ENCODE assay signal across 14 mouse cellular contexts in genomic region chr1:172019339-172019738, GRCm38 (mm10). TPM values are rescaled to one million over a fixed set of nuclear protein-coding genes. Genes with fewer than 3 reads are reported as not detected.
DNase-seq lines count a peak whose midpoint lies in the region; ATAC-seq and TF ChIP-seq lines count a peak whose summit lies in the region.
"Had no signal": no experiment of that assay in that cellular context is flagged by ENCODE, and none has a peak within 500 bp of the region (broad histone marks: within the 10 kb centered on the region; RNA-seq: fewer than 3 reads in every experiment).

No protein-coding gene starts in this region.

- ATAC-seq in hindbrain, embryonic 11.5 days (ENCODE audit: low FRiP score): no peak
- ATAC-seq in hindbrain, postnatal 0 days: no peak
- ATAC-seq in midbrain, embryonic 13.5 days: no peak

- H3K9me3 ChIP-seq in hindbrain, embryonic 11.5 days (ENCODE audit: control insufficient read depth, low read length): no peaks in the 10 kb centered on the region
- no peaks in the 10 kb centered on the region for H3K9me3 ChIP-seq in hindbrain, postnatal 0 days (ENCODE audit: low read length)
- no peaks in the 10 kb centered on the region for H3K9me3 ChIP-seq in midbrain, embryonic 13.5 days
- H3K9me3 ChIP-seq: heart, embryonic 15.5 days had no signal

- no peaks in the 10 kb centered on the region for H3K36me3 ChIP-seq in hindbrain, embryonic 11.5 days (ENCODE audit: control insufficient read depth, insufficient read depth, low read length)
- H3K36me3 ChIP-seq in hindbrain, postnatal 0 days (ENCODE audit: insufficient read depth, low read length): no peaks in the 10 kb centered on the region
- peaks cover 9% of the 10 kb centered on the region for H3K36me3 ChIP-seq in midbrain, embryonic 13.5 days
- H3K36me3 ChIP-seq: heart, embryonic 15.5 days had no signal

- no peak overlapping the region for H3K4me3 ChIP-seq in hindbrain, embryonic 11.5 days (ENCODE audit: low read depth, low read length)
- no peak overlapping the region for H3K4me3 ChIP-seq in hindbrain, postnatal 0 days (ENCODE audit: low read length)
- H3K4me3 ChIP-seq in midbrain, embryonic 13.5 days (replicated peaks): no peak overlapping the region
- H3K4me3 ChIP-seq: heart, embryonic 15.5 days; left cerebral cortex, adult 2 months had no signal

- DNase-seq in hindbrain, embryonic 11.5 days (ENCODE audit: low spot score): no peak
- no peak for DNase-seq in hindbrain, postnatal 0 days (ENCODE audit: low spot score)
- DNase-seq in urinary bladder, postnatal 14 days (ENCODE audit: low spot score): peak; percentile 63
- DNase-seq in urinary bladder, adult 2 months (ENCODE audit: low spot score): no peak
- no peak for DNase-seq in cerebellum, adult 11 months
- no peak for DNase-seq in spleen, adult 12 weeks (ENCODE audit: low spot score)
- no peak for DNase-seq in layer of hippocampus, postnatal 25 days (ENCODE audit: extremely low spot score in 1 of 2, low spot score in 1 of 2)
- DNase-seq: adrenal gland, postnatal 14 days; cerebellum, adult 18-20 months; kidney, adult 2 months had no signal

- TF ChIP-seq CTCF in hindbrain, postnatal 0 days (IDR thresholded peaks at IDR 0.05; ENCODE audit: low read depth): no peak

- H3K27me3 ChIP-seq in hindbrain, embryonic 11.5 days (ENCODE audit: control insufficient read depth, insufficient read depth, low read length): no peaks in the 10 kb centered on the region
- H3K27me3 ChIP-seq in hindbrain, postnatal 0 days (ENCODE audit: insufficient read depth, low read length): no peaks in the 10 kb centered on the region
- H3K27me3 ChIP-seq in midbrain, embryonic 13.5 days: no peaks in the 10 kb centered on the region
- H3K27me3 ChIP-seq: heart, embryonic 15.5 days had no signal

- H3K9ac ChIP-seq in hindbrain, embryonic 11.5 days (ENCODE audit: low read depth, low read length): no peak overlapping the region
- H3K9ac ChIP-seq in hindbrain, postnatal 0 days (replicated peaks; ENCODE audit: low read length): no peak overlapping the region
- H3K9ac ChIP-seq in midbrain, embryonic 13.5 days (replicated peaks): peak overlapping the region; percentile 37; the same call in 1 of the 2 replicates
- H3K9ac ChIP-seq: heart, embryonic 15.5 days had no signal

- H3K27ac ChIP-seq in hindbrain, embryonic 11.5 days (ENCODE audit: low read depth, low read length): peak overlapping the region; percentile 95; the same call in 1 of the 2 replicates
- H3K27ac ChIP-seq in hindbrain, postnatal 0 days: no peak overlapping the region
- peak overlapping the region; percentile 96 for H3K27ac ChIP-seq in midbrain, embryonic 13.5 days
- H3K27ac ChIP-seq: heart, embryonic 15.5 days; left cerebral cortex, adult 2 months had no signal

- WGBS in hindbrain, embryonic 11.5 days: 93% methylated on average over 4 of the region's 4 CpGs
- 88% methylated on average over 4 of the region's 4 CpGs for whole genome bisulfite sequencing in hindbrain, postnatal 0 days
- WGBS in midbrain, embryonic 13.5 days: 92% methylated on average over 4 of the region's 4 CpGs

- peaks cover 58% of the 10 kb centered on the region for H3K4me1 ChIP-seq in hindbrain, embryonic 11.5 days (replicated peaks; ENCODE audit: control insufficient read depth, insufficient read depth, low read length)
- H3K4me1 ChIP-seq in hindbrain, postnatal 0 days (ENCODE audit: insufficient read depth, low read length): peaks cover 51% of the 10 kb centered on the region
- peaks cover 97% of the 10 kb centered on the region for H3K4me1 ChIP-seq in midbrain, embryonic 13.5 days (replicated peaks)

- no peak overlapping the region for H3K4me2 ChIP-seq in hindbrain, embryonic 11.5 days (replicated peaks; ENCODE audit: low read depth, low read length)
- H3K4me2 ChIP-seq in hindbrain, postnatal 0 days (ENCODE audit: low read depth, low read length): no peak overlapping the region
- peak overlapping the region; percentile 24; the same call in 1 of the 2 replicates for H3K4me2 ChIP-seq in midbrain, embryonic 13.5 days (replicated peaks)
- H3K4me2 ChIP-seq: heart, embryonic 15.5 days had no signal

RNA-seq across cellular contexts. Expression of gene Vangl2, which starts 8.9 kb away (rescaled TPM):
- polyA plus RNA-seq in hindbrain, embryonic 11.5 days (2014; fragmentation: Nextera tagmentation; extraction: Ambion mirVana): 60.3 and 61.6 TPM in 2 replicates
- 86.6 and 117 TPM in 2 replicates for total RNA-seq in hindbrain, postnatal 0 days (2014; rRNA removed)
- 33.0 and 36.5 TPM in 2 replicates for polyA plus RNA-seq in hindbrain, postnatal 0 days (2015; fragmentation: Nextera tagmentation; extraction: Ambion mirVana)
- 3.7 and 6.4 TPM in 2 replicates for polyA plus RNA-seq in urinary bladder, adult 2 months (2012; rRNA removed)
- polyA plus RNA-seq in midbrain, embryonic 13.5 days (2015; fragmentation: Nextera tagmentation; extraction: Ambion mirVana): 57.1 and 60.0 TPM in 2 replicates
- 10 to 100 TPM; 15.9 to 18.3 TPM for total RNA-seq in layer of hippocampus, postnatal 25 days (2021)

RNA-seq across cellular contexts. Expression of gene Nhlh1, which starts 38.0 kb away (rescaled TPM):
- 20.5 and 22.3 TPM in 2 replicates for polyA plus RNA-seq in hindbrain, embryonic 11.5 days (2014; fragmentation: Nextera tagmentation; extraction: Ambion mirVana)
- 13.3 and 17.3 TPM in 2 replicates for total RNA-seq in hindbrain, postnatal 0 days (2014; rRNA removed)
- polyA plus RNA-seq in hindbrain, postnatal 0 days (2015; fragmentation: Nextera tagmentation; extraction: Ambion mirVana): 2.3 and 2.4 TPM in 2 replicates
- polyA plus RNA-seq in urinary bladder, adult 2 months (2012; rRNA removed): not detected in 2 replicates
- polyA plus RNA-seq in midbrain, embryonic 13.5 days (2015; fragmentation: Nextera tagmentation; extraction: Ambion mirVana): 7.7 and 8.9 TPM in 2 replicates
- total RNA-seq in layer of hippocampus, postnatal 25 days (2021): 1 to 10 TPM; 1.3 to 1.6 TPM
- total RNA-seq: adrenal gland, postnatal 14 days had no signal
- polyA plus RNA-seq: heart, embryonic 15.5 days; kidney, adult 2 months; liver, embryonic 16.5 days had no signal
